Mouse (Mus musculus): ENCODE measurements around the gene Fli1. TPM values are rescaled to one million over a fixed set of nuclear protein-coding genes. Genes with fewer than 3 reads are reported as not detected.
A peak's percentile ranks its signal among the peaks of the same experiment; 100 is the strongest.

Gene Fli1
- polyA plus RNA-seq, 1 experiment from 2014 or later, result 21.6 TPM

DNA sequence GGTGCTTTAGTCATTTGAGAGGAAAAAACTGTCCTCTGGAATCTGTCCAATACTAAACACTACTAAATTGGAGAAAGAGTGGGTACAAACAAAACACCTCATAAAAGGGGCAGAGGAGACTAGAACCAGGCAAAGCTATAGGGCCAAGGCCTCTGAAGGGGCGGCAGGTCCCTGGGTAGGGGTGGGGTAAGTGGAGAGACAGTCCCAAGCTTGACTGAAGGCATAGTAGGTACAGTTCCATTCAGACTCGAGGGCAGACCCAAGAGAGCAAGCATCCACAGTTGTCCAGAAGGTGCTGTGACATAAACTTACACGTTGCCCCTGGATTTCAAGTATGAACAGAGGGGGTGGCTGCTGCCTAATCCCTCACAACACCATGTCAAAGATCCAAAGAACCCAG lies 99.5 kb downstream of the Fli1 start:
- H3K9ac ChIP-seq (ENCODE audit: low read depth, low read length), result no peak overlapping the region
- no peak overlapping the region for H3K4me3 ChIP-seq (replicated peaks; ENCODE audit: low read depth, low read length)
- no peak overlapping the region for H3K4me2 ChIP-seq (ENCODE audit: low read length)
- H3K36me3 ChIP-seq (ENCODE audit: insufficient read depth, low read length), result no peaks in the 10 kb centered on the region
- ATAC-seq (replicated peaks; ENCODE audit: low FRiP score, low read depth), result no peak
- no peak for DNase-seq (ENCODE audit: low spot score)
- H3K27ac ChIP-seq, result no peak overlapping the region
- no peak for TF ChIP-seq CTCF (IDR thresholded peaks at IDR 0.05; ENCODE audit: low read depth)
- H3K4me1 ChIP-seq (replicated peaks; ENCODE audit: insufficient read depth, low read length), result no peaks in the 10 kb centered on the region
- 86% methylated on average over 3 of the region's 3 CpGs for WGBS
- H3K27me3 ChIP-seq (ENCODE audit: insufficient read depth, low read length), result no peaks in the 10 kb centered on the region
- H3K9me3 ChIP-seq (replicated peaks; ENCODE audit: low read length), result no peaks in the 10 kb centered on the region

DNA sequence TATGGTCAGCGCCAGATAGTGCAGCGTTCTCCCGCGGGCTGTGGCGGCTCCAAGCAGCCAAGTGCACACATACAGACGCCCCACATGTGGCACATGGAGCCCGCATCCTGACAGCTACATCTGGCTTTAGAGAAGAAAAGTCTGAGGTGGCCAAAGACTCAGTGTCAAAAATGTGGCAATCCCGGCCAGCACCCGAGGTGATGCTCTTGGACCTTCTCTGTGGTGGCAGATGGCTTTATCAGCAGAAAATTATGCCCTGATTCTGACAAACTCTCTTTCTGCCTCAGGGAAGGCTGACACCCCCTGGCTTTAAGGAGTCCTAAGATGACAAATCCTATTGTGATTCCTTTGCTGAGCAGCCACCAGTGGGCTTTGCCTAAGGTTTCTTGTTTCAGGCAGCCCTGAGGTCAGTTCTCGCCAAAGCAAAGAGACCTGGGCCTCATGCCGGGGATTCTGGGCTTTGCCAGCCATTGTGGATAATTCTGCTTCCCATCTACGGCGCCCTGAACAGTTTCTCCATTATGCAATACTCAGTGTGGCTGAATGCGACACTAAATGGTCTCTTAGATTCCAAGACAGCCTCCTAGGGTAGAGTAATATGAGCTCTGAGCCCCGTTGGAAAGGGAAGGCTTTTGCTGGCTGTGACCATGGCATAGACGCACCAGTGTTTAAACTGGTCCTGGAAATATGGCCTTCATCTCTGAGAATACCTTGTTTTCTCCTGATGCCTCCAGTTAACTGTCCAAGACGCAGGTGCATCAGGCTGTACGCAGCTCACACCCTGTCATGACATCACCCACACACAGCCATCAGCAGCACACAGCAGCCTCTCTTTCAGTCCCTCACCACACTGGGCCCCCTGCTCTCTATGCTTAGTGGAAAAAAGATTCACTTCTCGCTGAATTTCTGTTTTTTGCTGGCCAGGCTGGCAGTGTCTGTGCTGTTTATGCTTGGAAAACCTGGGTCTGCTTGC lies 108.1 kb downstream of the Fli1 start:
- Histone ChIP-seq H3K4me2 (ENCODE audit: low read length) (no peak overlapping the region), H3K4me1 (replicated peaks; ENCODE audit: insufficient read depth, low read length) (no peaks in the 10 kb centered on the region), H3K36me3 (ENCODE audit: insufficient read depth, low read length) (0 out of 2 replicates have a peak, but pooled peaks cover 5% of the 10 kb centered on the region), H3K4me3 (replicated peaks; ENCODE audit: low read depth, low read length) (no peak overlapping the region), H3K27me3 (ENCODE audit: insufficient read depth, low read length) (no peaks in the 10 kb centered on the region), H3K9ac (ENCODE audit: low read depth, low read length) (no peak overlapping the region), H3K9me3 (replicated peaks; ENCODE audit: low read length) (no peaks in the 10 kb centered on the region), H3K27ac (no peak overlapping the region)
- WGBS, result 86% methylated on average over 19 of the region's 19 CpGs
- no peak for DNase-seq (ENCODE audit: low spot score)
- no peak for ATAC-seq (replicated peaks; ENCODE audit: low FRiP score, low read depth)
- no peak for TF ChIP-seq CTCF (IDR thresholded peaks at IDR 0.05; ENCODE audit: low read depth)

DNA sequence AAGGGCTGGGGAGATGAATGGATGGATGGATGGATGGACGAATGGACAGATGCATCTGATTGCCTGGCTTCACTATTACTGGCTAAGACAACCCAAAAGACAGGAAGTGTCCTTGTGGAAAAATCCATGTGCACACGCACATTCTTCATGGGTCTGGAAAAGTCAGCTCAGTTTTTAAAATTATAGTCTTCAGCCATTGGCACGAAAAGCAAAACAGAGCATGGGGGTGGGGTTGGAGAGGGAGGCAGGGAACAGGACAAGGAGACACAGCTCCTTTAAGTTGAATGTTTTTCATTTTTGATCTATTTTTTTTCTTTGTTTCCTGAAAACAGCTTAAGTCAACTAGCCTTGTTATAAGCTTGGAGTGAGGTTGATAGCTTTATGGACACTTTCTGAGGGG lies 111.6 kb downstream of the Fli1 start:
- Histone ChIP-seq H3K9ac (ENCODE audit: low read depth, low read length) (no peak overlapping the region), H3K4me1 (replicated peaks; ENCODE audit: insufficient read depth, low read length) (no peaks in the 10 kb centered on the region), H3K27me3 (ENCODE audit: insufficient read depth, low read length) (no peaks in the 10 kb centered on the region), H3K4me2 (ENCODE audit: low read length) (no peak overlapping the region), H3K36me3 (ENCODE audit: insufficient read depth, low read length) (0 out of 2 replicates have a peak, but pooled peaks cover 10% of the 10 kb centered on the region), H3K9me3 (replicated peaks; ENCODE audit: low read length) (no peaks in the 10 kb centered on the region), H3K4me3 (replicated peaks; ENCODE audit: low read depth, low read length) (no peak overlapping the region), H3K27ac (0 out of 2 replicates have a peak overlapping the region, but pooled peaks have one; percentile 16)
- DNase-seq (ENCODE audit: low spot score) (peak; percentile 66), ATAC-seq (replicated peaks; ENCODE audit: low FRiP score, low read depth) (no peak; the same call in 1 of the 2 replicates)
- WGBS, result 71% methylated on average over 3 of the region's 3 CpGs
- no peak for TF ChIP-seq CTCF (IDR thresholded peaks at IDR 0.05; ENCODE audit: low read depth)

DNA sequence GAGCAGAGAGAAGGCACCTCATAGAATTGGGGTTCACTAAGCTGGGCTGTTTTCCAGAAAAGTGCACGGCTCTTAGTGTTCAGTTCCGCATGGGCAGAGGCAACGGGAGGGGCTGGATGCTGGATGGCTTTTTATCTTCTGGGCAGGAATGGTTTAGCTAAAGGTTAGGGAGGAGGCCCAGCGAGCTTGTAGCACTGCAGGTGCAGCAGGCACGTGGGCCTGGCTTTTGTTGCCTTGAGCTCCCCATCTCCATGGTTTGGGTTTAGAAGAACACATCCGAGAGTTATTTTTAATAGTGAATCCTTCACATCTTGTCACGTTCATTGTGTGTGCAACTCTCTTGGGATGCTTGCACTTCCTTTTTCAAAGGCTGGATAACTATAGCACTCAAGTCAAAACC lies 117.3 kb downstream of the Fli1 start:
- no peak for TF ChIP-seq CTCF (IDR thresholded peaks at IDR 0.05; ENCODE audit: low read depth)
- WGBS, result 62% methylated on average over 7 of the region's 7 CpGs
- H3K4me3 ChIP-seq (replicated peaks; ENCODE audit: low read depth, low read length), result no peak overlapping the region
- DNase-seq (ENCODE audit: low spot score) (no peak), ATAC-seq (replicated peaks; ENCODE audit: low FRiP score, low read depth) (no peak)
- no peak overlapping the region for H3K4me2 ChIP-seq (ENCODE audit: low read length)
- peaks cover 12% of the 10 kb centered on the region for H3K36me3 ChIP-seq (ENCODE audit: insufficient read depth, low read length)
- H3K27ac ChIP-seq, result no peak overlapping the region
- no peak overlapping the region for H3K9ac ChIP-seq (ENCODE audit: low read depth, low read length)
- H3K9me3 ChIP-seq (replicated peaks; ENCODE audit: low read length), result no peaks in the 10 kb centered on the region
- no peaks in the 10 kb centered on the region for H3K4me1 ChIP-seq (replicated peaks; ENCODE audit: insufficient read depth, low read length)
- H3K27me3 ChIP-seq (ENCODE audit: insufficient read depth, low read length), result no peaks in the 10 kb centered on the region

DNA sequence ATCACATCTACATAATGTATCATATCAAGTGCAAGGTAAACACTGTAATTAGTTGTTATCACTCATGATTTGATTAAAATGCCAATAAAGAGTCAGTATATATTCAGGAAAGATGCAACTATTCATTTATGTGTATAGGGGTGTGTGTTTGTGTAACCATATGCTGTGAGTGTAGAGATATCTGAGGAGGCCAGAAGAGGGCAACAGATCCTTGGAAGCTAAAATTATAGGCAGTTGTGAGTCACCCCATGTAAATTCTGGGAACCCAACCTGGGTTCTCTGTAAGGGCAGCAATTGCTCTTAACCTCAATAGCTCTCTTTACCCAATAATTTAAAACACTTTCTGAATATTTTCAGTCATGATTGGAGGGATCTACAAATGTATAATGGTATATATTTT lies 122.0 kb downstream of the Fli1 start:
- no peak for ATAC-seq (replicated peaks; ENCODE audit: low FRiP score, low read depth)
- H3K27ac ChIP-seq, result no peak overlapping the region
- no peaks in the 10 kb centered on the region for H3K9me3 ChIP-seq (replicated peaks; ENCODE audit: low read length)
- TF ChIP-seq CTCF (IDR thresholded peaks at IDR 0.05; ENCODE audit: low read depth), result peak; percentile 25; the same call in 1 of the 2 replicates
- H3K4me2 ChIP-seq (ENCODE audit: low read length), result no peak overlapping the region
- DNase-seq (ENCODE audit: low spot score), result no peak
- no peaks in the 10 kb centered on the region for H3K27me3 ChIP-seq (ENCODE audit: insufficient read depth, low read length)
- H3K36me3 ChIP-seq (ENCODE audit: insufficient read depth, low read length), result peaks cover 7% of the 10 kb centered on the region
- no peak overlapping the region for H3K9ac ChIP-seq (ENCODE audit: low read depth, low read length)
- no peaks in the 10 kb centered on the region for H3K4me1 ChIP-seq (replicated peaks; ENCODE audit: insufficient read depth, low read length)
- H3K4me3 ChIP-seq (replicated peaks; ENCODE audit: low read depth, low read length), result no peak overlapping the region

DNA sequence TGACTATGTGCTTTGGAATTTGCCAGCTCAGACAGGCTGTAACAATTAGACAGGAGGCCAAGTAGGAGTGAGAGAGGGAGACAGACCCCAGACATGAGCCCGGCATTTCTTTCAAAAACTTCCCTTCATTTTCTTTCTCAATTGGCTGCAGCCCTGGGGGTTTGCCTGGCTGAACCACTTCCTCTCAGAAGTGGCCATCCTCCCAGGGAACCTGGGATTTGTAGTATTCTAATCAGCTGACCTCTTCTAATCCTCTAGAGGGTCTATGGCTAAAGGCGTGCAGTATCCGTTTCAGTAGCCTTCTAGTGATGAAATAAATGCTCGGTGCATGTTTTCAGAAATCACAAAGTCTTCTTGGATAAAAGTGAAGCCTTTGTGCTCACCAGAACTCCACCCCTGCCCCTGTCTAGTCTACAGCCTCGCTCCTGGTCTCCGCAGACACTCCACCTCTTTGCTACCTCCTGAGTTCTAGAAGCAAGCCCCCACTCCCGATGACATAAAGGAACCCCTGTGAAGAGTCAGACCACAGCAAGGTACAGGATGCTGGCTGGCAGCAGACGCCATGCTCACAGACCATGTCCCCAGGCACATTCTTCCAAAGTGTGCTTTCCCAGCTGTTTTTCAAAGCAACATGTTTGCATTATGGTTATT lies 125.1 kb downstream of the Fli1 start:
- H3K36me3 ChIP-seq (ENCODE audit: insufficient read depth, low read length), result no peaks in the 10 kb centered on the region; the same call in 1 of the 2 replicates
- no peak overlapping the region for H3K4me3 ChIP-seq (replicated peaks; ENCODE audit: low read depth, low read length)
- DNase-seq (ENCODE audit: low spot score) (no peak), ATAC-seq (replicated peaks; ENCODE audit: low FRiP score, low read depth) (no peak)
- H3K4me2 ChIP-seq (ENCODE audit: low read length), result no peak overlapping the region
- no peaks in the 10 kb centered on the region for H3K9me3 ChIP-seq (replicated peaks; ENCODE audit: low read length)
- H3K27me3 ChIP-seq (ENCODE audit: insufficient read depth, low read length), result no peaks in the 10 kb centered on the region
- no peak overlapping the region for H3K9ac ChIP-seq (ENCODE audit: low read depth, low read length)
- H3K27ac ChIP-seq, result no peak overlapping the region
- H3K4me1 ChIP-seq (replicated peaks; ENCODE audit: insufficient read depth, low read length), result no peaks in the 10 kb centered on the region
- 36% methylated on average over 8 of the region's 8 CpGs for WGBS
- no peak for TF ChIP-seq CTCF (IDR thresholded peaks at IDR 0.05; ENCODE audit: low read depth)
